Mouse (Mus musculus) layer of hippocampus, adult 2 months (tissue): ENCODE results near the gene Fndc5. TPM values are rescaled to one million over a fixed set of nuclear protein-coding genes. Genes with fewer than 3 reads are reported as not detected.

ENCODE experiments used
- DNase-seq, 2 experiments: peaks; one replicate each; pipeline ENCODE4 v3.0.0; 2022; ENCODE audit warnings: low spot score in 2 of 2
- H3K27ac ChIP-seq: fragments of 200-600 bp; 2 replicates; pipeline ENCODE4 v1.8.1; 2022
- H3K4me3 ChIP-seq: fragments of 200-600 bp; 2 replicates; pipeline ENCODE4 v1.8.1; 2022; ENCODE audit warnings: mild to moderate bottlenecking
- CTCF ChIP-seq: fragments of 200-600 bp; conservative IDR thresholded peaks from 2 replicates; pipeline ENCODE4 v1.8.1; 2022; ENCODE audit warnings: antibody characterized with exemption, mild to moderate bottlenecking, moderate library complexity
- total RNA-seq, 2 experiments: library from RNA; stranded (reverse); gene quantifications; 2 replicates each; pipeline ENCODE4 v1.2.3; 2021

Fndc5 gene
- total RNA-seq, 2 experiments from 2014 or later = 77.5 to 78.6 TPM

DNA sequence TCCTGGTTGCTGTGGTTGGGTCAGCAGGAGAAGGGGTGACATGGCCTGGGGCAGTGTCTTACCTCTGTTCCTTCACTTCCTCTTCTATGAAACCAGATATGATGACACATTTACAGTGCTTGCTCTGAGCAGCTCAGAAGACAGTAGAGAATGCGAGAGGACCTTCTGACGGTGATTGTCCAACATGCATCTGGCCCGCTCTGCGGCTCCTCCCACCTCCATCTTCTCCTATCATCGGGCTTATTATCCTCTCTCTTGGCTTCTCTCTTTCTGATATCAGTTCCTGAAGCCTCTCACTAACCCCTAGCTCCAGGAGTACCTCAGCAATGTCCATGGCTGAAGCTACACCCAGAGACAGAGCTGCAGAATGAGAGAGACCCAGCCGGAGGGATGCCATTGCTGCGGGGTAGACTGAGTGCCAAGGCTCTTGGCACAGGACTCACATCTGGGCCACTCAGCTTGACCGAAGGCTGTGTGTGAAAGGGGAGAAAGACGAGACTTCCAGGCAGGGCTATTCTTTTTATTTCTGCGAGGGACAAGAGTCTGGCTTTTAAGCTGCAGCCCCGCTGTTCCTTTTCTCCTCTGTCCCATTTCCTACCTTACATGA, 5.7 kb downstream of the Fndc5 start:
- Histone ChIP-seq H3K4me3 (no peak overlapping the region), H3K27ac (peak overlapping the region; percentile 65; the same call in 1 of the 2 replicates)
- no peak for TF ChIP-seq CTCF
- DNase-seq = no peak

DNA sequence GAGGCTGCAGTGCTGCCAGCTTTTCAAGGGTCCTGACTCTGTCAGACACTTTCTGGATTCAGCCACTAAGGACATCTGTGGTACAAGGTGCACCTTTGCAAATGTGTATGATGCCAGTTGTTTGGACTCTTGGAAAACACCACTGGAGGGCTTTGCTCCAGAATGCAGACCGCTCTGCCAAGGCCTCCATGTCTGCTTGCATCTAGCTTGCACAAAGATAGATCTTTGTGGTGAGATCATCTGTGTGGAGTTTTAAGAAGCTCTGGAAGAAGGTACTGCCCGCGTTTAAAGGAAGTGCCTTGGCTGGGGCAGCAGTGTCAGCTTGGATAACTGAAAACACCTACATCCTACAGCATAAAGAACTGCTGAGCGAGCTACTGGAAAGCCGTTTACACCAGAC, 6.7 kb downstream of the Fndc5 start:
- peak overlapping the region; percentile 84 for H3K27ac ChIP-seq
- no peak for DNase-seq
- H3K4me3 ChIP-seq = no peak overlapping the region
- TF ChIP-seq CTCF = no peak

DNA sequence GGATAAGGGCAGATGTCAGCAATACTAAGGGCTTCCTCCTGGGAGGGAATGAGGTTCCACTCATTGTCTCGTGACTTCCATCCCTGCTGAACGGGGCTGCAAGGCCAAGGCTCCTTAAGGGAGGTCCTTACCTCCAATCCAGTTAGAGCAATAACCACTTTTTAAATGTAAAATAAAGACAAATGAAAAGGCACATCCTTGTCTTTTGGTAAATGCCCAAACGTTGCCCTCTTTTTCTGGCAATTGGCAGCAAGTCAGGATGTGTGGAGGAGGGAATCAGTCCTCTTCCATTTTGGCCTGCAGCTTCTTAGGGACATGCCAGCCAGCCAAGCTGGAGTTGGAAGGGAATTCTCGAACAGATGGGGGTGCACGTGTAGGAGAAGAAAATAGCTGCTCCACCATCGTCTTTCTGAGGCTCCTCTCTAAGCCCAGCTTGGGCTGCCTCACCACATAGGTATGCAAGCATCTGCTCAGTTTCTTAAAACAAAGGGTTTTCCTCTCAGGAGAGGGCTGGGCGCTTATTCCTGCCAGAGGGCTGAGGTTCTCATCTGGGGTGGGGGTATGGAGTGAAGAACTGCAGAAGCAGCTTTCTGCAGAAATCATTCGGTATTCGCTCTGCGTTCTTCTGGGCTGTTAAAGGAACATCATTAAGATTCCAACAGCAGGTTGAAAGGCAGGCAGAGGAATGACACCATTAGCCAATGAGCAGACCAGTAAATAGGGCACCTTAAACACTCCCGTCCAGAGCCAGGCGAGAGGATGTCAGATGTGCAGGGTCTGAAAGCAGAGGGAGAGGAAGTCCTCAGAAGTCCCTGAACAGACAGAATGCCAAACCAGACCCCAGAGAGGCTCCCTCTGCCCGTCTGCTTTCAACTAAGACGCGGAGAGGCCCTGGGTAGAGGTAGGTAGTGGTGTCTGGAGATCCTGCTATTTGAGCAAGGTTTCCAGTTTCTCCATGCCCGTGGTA, 7.9 kb downstream of the Fndc5 start:
- TF ChIP-seq CTCF = no peak
- peak; percentile 78 to 85 for DNase-seq
- H3K27ac ChIP-seq = peak overlapping the region; percentile 84
- H3K4me3 ChIP-seq = no peak overlapping the region; the same call in 1 of the 2 replicates

DNA sequence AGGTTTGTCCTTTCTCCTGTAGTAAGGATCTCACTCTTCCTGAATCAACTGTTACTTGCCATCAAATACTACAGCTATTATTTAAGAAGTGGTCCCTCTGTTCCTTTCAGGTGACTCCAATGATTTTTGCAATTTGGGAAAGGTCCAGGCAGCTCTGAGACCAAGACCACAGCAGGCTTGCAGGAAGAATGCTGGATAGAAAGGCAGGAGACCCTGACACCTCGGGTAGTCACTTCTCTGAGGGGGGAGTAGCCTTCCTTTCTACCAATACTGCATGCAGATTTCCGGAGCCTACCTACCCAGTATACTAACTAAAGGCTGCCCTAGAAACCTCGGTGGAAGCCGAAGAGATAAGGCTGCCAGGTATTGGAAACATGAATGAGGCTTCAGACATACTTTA, 8.6 kb downstream of the Fndc5 start:
- H3K27ac ChIP-seq = peak overlapping the region; percentile 84
- no peak for DNase-seq
- no peak overlapping the region for H3K4me3 ChIP-seq
- TF ChIP-seq CTCF = no peak

DNA sequence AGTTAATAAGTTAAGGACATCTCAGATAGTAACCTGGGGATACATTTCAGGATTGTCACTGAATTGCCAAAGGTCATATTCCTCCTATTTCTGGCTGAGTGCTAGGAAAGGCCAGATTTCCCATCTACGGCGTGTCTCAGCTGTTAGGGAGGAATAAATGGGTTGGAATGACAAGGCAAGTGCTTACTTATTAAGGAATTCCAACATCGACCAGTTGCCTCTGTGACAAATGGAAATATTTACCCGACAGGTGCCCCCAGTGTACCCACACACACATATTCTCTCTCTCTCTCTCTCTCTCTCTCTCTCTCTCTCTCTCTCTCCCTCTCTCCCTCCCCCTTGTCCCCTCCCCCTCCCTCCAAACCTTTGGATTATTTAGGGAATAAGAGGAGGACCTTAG, 9.1 kb downstream of the Fndc5 start:
- TF ChIP-seq CTCF = no peak
- Histone ChIP-seq H3K4me3 (no peak overlapping the region), H3K27ac (peak overlapping the region; percentile 84; the same call in 1 of the 2 replicates)
- no peak for DNase-seq

DNA sequence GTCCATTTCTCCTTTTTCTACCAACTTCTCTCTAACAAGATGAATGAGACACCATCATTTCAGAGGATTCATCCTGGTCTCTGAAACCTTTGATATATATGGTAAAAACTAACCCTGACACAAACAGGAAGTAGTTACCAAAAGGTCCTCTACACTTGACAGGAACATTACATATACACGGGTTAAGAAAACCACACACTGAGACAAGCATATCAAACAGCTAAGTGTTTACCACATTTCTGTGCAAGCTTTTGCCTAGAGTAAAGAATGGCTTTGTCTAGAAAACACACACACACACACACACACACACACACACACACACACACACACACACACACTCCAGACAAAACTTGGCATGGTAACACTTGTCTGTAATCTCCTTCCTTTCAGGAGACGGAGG, 9.6 kb downstream of the Fndc5 start:
- H3K27ac ChIP-seq = peak overlapping the region; percentile 52; the same call in 1 of the 2 replicates
- no peak for TF ChIP-seq CTCF
- no peak overlapping the region for H3K4me3 ChIP-seq
- DNase-seq = no peak

DNA sequence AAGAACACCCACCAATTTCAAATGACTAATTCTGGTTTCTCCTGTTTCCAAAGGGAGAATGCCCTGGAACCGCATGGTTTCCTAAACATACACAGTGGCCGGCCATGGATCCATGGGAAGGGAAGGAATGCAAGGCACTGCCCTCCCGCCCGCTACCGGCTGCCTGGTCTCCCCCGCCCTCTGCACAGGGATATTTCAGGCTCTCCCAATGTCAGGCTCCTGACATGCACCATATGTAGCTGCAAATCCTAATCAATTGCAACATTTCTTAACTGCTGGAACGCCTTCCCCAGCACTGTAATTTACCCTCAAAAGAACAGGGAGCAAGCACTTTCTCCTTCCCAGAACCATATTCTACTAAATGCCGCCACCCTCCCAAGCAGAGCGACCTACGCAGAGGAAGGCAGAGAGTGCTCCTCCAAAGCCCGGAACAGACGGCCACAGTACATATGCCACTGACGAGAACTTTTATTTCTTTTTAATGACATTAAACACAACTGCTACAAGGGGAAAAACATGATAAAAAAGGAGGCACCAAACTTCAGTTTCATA, 10.8 kb downstream of the Fndc5 start:
- no peak for TF ChIP-seq CTCF
- Histone ChIP-seq H3K27ac (peak overlapping the region; percentile 81), H3K4me3 (no peak overlapping the region)
- DNase-seq = peak in 1 of 2 experiments; percentile 50

DNA sequence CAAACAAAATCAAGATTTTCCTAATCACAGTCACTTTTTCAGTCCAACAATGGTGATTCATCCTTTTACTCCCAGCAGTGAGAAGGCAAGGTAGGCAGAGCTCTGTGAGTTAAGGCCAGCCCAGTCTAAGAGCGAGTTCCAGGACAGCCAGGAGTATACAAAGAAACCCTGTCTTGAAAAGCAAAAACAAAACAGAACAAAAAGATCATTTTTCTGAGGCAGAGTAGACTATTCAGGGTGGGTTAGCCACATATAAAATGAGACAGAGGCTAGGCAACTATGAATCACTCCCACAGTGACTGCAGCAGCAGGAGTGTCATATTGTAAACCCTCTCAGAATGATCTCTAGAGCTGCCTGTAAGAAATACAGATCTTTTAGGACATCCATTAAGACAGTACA, 12.5 kb downstream of the Fndc5 start:
- no peak overlapping the region for H3K4me3 ChIP-seq
- no peak for TF ChIP-seq CTCF
- peak overlapping the region; percentile 81 for H3K27ac ChIP-seq
- DNase-seq = no peak

DNA sequence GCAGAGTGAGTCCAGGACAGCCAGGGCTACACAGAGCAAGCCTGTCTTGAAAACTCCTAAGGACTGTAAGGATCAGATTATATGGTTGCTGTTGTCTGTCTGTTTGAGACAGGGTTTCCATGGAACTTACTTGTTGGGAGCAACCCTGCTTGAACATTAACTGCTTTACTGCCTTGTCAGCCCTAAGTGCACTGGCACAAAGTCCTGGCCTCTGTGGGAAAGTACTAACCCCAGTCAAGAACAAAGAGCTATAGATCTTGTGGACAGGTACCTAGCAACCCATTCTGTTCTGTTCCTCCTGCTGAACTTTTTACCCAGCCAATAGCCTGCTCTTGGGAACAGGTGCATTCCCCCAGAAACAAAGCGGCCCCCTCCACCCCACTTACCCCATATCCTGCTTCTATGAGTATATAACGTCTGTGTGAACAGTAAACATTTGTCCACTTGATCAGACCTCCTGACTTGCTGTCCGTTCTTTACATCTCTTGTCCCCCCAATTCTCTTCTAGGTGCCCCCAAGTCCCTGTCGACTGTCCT, 14.5 kb downstream of the Fndc5 start:
- TF ChIP-seq CTCF = no peak
- DNase-seq = no peak
- H3K27ac ChIP-seq = peak overlapping the region; percentile 81
- no peak overlapping the region for H3K4me3 ChIP-seq

DNA sequence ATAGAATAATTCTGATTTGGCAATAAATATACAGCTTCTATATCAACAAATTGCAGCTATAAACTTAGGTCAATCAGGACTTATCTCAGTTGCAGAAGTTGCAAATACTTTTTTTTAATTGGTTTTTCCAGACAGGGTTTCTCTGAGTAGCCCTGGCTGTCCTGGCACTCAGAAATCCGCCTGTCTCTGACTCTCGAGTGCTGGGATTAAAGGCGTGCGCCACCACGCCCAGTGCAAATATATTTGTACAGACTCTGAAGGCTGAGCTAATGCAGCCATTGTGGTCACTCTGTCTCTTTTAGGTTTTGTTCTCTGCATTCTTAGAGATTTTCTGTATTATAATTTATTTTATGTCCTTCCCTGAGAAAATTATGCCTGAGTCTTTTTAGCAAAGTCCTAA, 20.7 kb downstream of the Fndc5 start:
- no peak for TF ChIP-seq CTCF
- Histone ChIP-seq H3K4me3 (no peak overlapping the region), H3K27ac (0 out of 2 replicates have a peak overlapping the region, but pooled peaks have one; percentile 58)
- no peak for DNase-seq

DNA sequence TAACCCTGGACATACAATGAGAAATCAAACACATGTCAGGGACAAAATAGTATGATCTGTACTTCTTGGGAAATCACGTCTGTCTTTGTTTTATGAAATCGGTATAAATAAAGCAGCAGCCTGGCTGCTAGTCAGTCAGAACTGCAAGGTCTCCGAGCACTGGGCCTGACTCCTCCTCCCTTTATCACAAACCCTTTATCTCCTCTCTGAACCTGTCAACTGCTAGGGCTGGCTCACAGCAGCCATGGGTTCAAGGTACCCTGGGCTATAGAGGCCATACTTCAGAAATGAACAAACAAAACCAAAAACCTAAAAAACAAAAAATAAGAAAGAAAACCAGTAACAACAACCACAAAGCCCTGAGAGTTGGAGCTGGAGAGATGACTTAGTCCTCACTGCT, 21.8 kb downstream of the Fndc5 start:
- no peak for DNase-seq
- Histone ChIP-seq H3K4me3 (no peak overlapping the region), H3K27ac (peak overlapping the region; percentile 58)
- TF ChIP-seq CTCF = no peak

DNA sequence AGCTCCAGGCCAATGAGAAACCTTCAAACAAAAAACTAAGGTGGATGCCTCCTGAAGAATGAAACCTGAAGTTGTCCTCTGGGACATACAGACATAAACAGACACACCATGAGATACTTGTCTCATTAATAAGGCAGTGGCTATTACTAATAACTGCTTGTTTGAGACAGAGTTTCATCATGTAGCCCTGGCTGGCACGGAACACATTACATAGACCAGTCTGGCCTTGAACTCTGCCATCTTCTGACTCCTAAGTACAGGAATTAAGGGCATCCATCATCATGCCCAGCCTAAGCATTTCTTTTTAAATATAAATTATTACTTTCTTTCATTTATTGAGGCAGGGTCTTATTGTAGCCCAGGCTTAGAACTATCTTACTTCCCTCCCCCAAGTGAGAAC, 24.3 kb downstream of the Fndc5 start:
- no peak for TF ChIP-seq CTCF
- DNase-seq = no peak
- no peak overlapping the region for H3K4me3 ChIP-seq
- no peak overlapping the region for H3K27ac ChIP-seq
